14 mouse cellular contexts compared by ENCODE assay signal in genomic region chr7:117521369-117521768, GRCm38 (mm10).
DNase-seq lines count a peak whose midpoint lies in the region; ATAC-seq and TF ChIP-seq lines count a peak whose summit lies in the region.
"Had no signal": no experiment of that assay in that cellular context is flagged by ENCODE, and none has a peak within 500 bp of the region (broad histone marks: within the 10 kb centered on the region; RNA-seq: fewer than 3 reads in every experiment).

No protein-coding gene starts in this region.

- no peaks in the 10 kb centered on the region for H3K36me3 ChIP-seq in midbrain, embryonic 11.5 days (ENCODE audit: control insufficient read depth, insufficient read depth, low read length)
- no peaks in the 10 kb centered on the region for H3K36me3 ChIP-seq in midbrain, embryonic 16.5 days (ENCODE audit: control insufficient read depth, insufficient read depth, low read length)
- H3K36me3 ChIP-seq in midbrain, postnatal 0 days (ENCODE audit: insufficient read depth, low read length), result no peaks in the 10 kb centered on the region
- H3K36me3 ChIP-seq: embryonic facial prominence, embryonic 15.5 days had no signal

- TF ChIP-seq CTCF in midbrain, postnatal 0 days (IDR thresholded peaks at IDR 0.05), result no peak

- DNase-seq in midbrain, embryonic 11.5 days (ENCODE audit: low spot score, missing footprints), result peak; percentile 8
- DNase-seq in MEL-GATA-1-ER (ENCODE audit: extremely low read depth, low read depth), result peak; percentile 32
- DNase-seq in cerebellum, adult 11 months, result no peak
- no peak for DNase-seq in midbrain, postnatal 0 days (ENCODE audit: low spot score)
- no peak for DNase-seq in lung, postnatal 36 days
- DNase-seq: cerebellum, adult 11-12 months; liver; midbrain, embryonic 14.5 days had no signal

- no peaks in the 10 kb centered on the region for H3K9me3 ChIP-seq in midbrain, embryonic 11.5 days (ENCODE audit: control insufficient read depth, low read length)
- H3K9me3 ChIP-seq in midbrain, embryonic 16.5 days (replicated peaks; ENCODE audit: control insufficient read depth, low read length, poor library complexity, severe bottlenecking), result no peaks in the 10 kb centered on the region
- H3K9me3 ChIP-seq in midbrain, postnatal 0 days (ENCODE audit: low read length), result no peaks in the 10 kb centered on the region
- H3K9me3 ChIP-seq: embryonic facial prominence, embryonic 15.5 days had no signal

- H3K27me3 ChIP-seq in midbrain, embryonic 11.5 days (ENCODE audit: control insufficient read depth, insufficient read depth, low read length), result no peaks in the 10 kb centered on the region
- H3K27me3 ChIP-seq in midbrain, embryonic 16.5 days (ENCODE audit: control insufficient read depth, insufficient read depth, low read depth, low read length), result no peaks in the 10 kb centered on the region
- no peaks in the 10 kb centered on the region for H3K27me3 ChIP-seq in midbrain, postnatal 0 days (ENCODE audit: insufficient read depth, low read length)
- H3K27me3 ChIP-seq: embryonic facial prominence, embryonic 15.5 days had no signal

- H3K4me1 ChIP-seq in midbrain, embryonic 11.5 days (ENCODE audit: control insufficient read depth, insufficient read depth, low read length), result peaks cover 11% of the 10 kb centered on the region
- H3K4me1 ChIP-seq in midbrain, embryonic 16.5 days (ENCODE audit: control insufficient read depth, insufficient read depth, low read length), result no peaks in the 10 kb centered on the region
- no peaks in the 10 kb centered on the region for H3K4me1 ChIP-seq in midbrain, postnatal 0 days (ENCODE audit: insufficient read depth, low read length)
- H3K4me1 ChIP-seq: embryonic facial prominence, embryonic 15.5 days had no signal

- no peak overlapping the region for H3K4me3 ChIP-seq in midbrain, embryonic 11.5 days (ENCODE audit: low read depth, low read length)
- no peak overlapping the region for H3K4me3 ChIP-seq in midbrain, embryonic 16.5 days (ENCODE audit: low read depth, low read length)
- no peak overlapping the region for H3K4me3 ChIP-seq in midbrain, postnatal 0 days (ENCODE audit: low read depth, low read length)
- H3K4me3 ChIP-seq: embryonic facial prominence, embryonic 15.5 days; layer of hippocampus, adult 2 months had no signal

- ATAC-seq in midbrain, embryonic 11.5 days (ENCODE audit: low FRiP score), result no peak
- ATAC-seq in midbrain, embryonic 16.5 days, result no peak
- ATAC-seq in inflammation-experienced regulatory T-cells, adult 6 months, result peak; percentile 89
- ATAC-seq in midbrain, postnatal 0 days (ENCODE audit: low FRiP score), result no peak
- ATAC-seq: forebrain, embryonic 14.5 days; hindbrain, embryonic 16.5 days had no signal

- no peak overlapping the region for H3K27ac ChIP-seq in midbrain, embryonic 11.5 days (ENCODE audit: low read depth, low read length)
- no peak overlapping the region for H3K27ac ChIP-seq in midbrain, embryonic 16.5 days (ENCODE audit: low read length)
- no peak overlapping the region for H3K27ac ChIP-seq in midbrain, postnatal 0 days (ENCODE audit: low read depth, low read length)
- H3K27ac ChIP-seq: embryonic facial prominence, embryonic 15.5 days; layer of hippocampus, adult 2 months had no signal

- no peak overlapping the region for H3K9ac ChIP-seq in midbrain, embryonic 11.5 days (ENCODE audit: low read length)
- H3K9ac ChIP-seq in midbrain, embryonic 16.5 days (ENCODE audit: low read depth, low read length), result no peak overlapping the region
- no peak overlapping the region for H3K9ac ChIP-seq in midbrain, postnatal 0 days (replicated peaks; ENCODE audit: low read length, poor library complexity, severe bottlenecking)
- H3K9ac ChIP-seq: embryonic facial prominence, embryonic 15.5 days had no signal

- no peak overlapping the region for H3K4me2 ChIP-seq in midbrain, embryonic 11.5 days
- no peak overlapping the region for H3K4me2 ChIP-seq in midbrain, embryonic 16.5 days (ENCODE audit: low read length)
- H3K4me2 ChIP-seq in midbrain, postnatal 0 days (ENCODE audit: low read depth, low read length, poor library complexity, severe bottlenecking), result no peak overlapping the region
- H3K4me2 ChIP-seq: embryonic facial prominence, embryonic 15.5 days had no signal

Comparison
In these comparisons a context has a peak if more than half of its experiments do, and no peak if none do; other contexts are left out.
1. DNase-seq: peak in midbrain, embryonic 11.5 days (single experiment) and MEL-GATA-1-ER (single experiment); none in cerebellum, adult 11 months (single experiment), midbrain, postnatal 0 days (single experiment) and lung, postnatal 36 days (single experiment).